Mouse (Mus musculus) liver, postnatal 0 days (tissue): Measurements from ENCODE around the gene Cd81. TPM values are rescaled to one million over a fixed set of nuclear protein-coding genes. Genes with fewer than 3 reads are reported as not detected.

Experiments
- ATAC-seq: fragments of 200-750 bp; cut with Nextera tagmentation; 2 replicates; pipeline ENCODE4 v1.8.0; 2017; ENCODE audit warnings: mild to moderate bottlenecking, moderate library complexity
- DNase-seq: peaks from one replicate; pipeline ENCODE4 v3.0.0-alpha.2; 2016
- H3K27ac ChIP-seq: fragments of 300-500 bp; sonication (generic); 2 replicates; pipeline ENCODE4 v1.5.1; 2014; ENCODE audit warnings: antibody characterized with exemption, moderate library complexity, mild to moderate bottlenecking, low read depth
- H3K27me3 ChIP-seq: fragments of 300-500 bp; sonication (generic); 2 replicates; pipeline ENCODE4 v1.6.1; 2014; ENCODE audit warnings: low read length, control low read depth, mixed read lengths; ENCODE audit not compliant: insufficient read depth
- H3K36me3 ChIP-seq: fragments of 300-500 bp; sonication (generic); replicated peaks from 2 replicates; pipeline ENCODE4 v1.6.1; 2014; ENCODE audit warnings: mild to moderate bottlenecking, control low read depth, low read length, moderate library complexity, mixed read lengths; ENCODE audit not compliant: insufficient read depth
- H3K4me1 ChIP-seq: fragments of 300-500 bp; sonication (generic); 2 replicates; pipeline ENCODE4 v1.6.1; 2014; ENCODE audit warnings: antibody characterized with exemption, mild to moderate bottlenecking, control low read depth; ENCODE audit not compliant: insufficient read depth
- H3K4me2 ChIP-seq: fragments of 300-500 bp; sonication (generic); 2 replicates; pipeline ENCODE4 v1.6.1; 2014; ENCODE audit warnings: low read depth, mild to moderate bottlenecking, low read length, moderate library complexity, mixed read lengths
- H3K4me3 ChIP-seq: fragments of 300-500 bp; sonication (generic); 2 replicates; pipeline ENCODE4 v1.5.1; 2014; ENCODE audit warnings: low read depth, low read length
- H3K9ac ChIP-seq: fragments of 300-500 bp; sonication (generic); replicated peaks from 2 replicates; pipeline ENCODE4 v1.6.1; 2014; ENCODE audit warnings: mild to moderate bottlenecking, moderate library complexity
- H3K9me3 ChIP-seq: fragments of 300-500 bp; sonication (generic); 2 replicates; pipeline ENCODE4 v1.6.1; 2016; ENCODE audit warnings: mild to moderate bottlenecking, control low read depth, low read length, mixed read lengths
- CTCF ChIP-seq: sonication (generic); IDR thresholded peaks from 2 replicates; pipeline ENCODE4 v1.5.1; 2016; ENCODE audit warnings: antibody characterized with exemption, low read depth
- EP300 ChIP-seq: IDR thresholded peaks from 2 replicates; pipeline ENCODE4 v1.6.1; 2016; ENCODE audit warnings: antibody characterized with exemption, low read depth, mild to moderate bottlenecking
- WGBS: fragments of 180-500 bp; shearing (Covaris S2); extraction: QIAGEN DNeasy Blood & Tissue Kit; methylation state at CpG from one replicate; pipeline ENCODE4 v1.1.7; 2014; ENCODE audit not compliant: insufficient replicate concordance; 5-methylcytosine and 5-hydroxymethylcytosine counted together
- polyA plus RNA-seq: library from polyadenylated mRNA; unstranded; fragments of >200 nt; fragmentation: Nextera tagmentation; extraction: Ambion mirVana; gene quantifications from 2 replicates; pipeline ENCODE4 v1.2.1, GENCODE M21; 2015

Gene Cd81
- polyA plus RNA-seq, 1 experiment from 2014 or later: 231 TPM

GRCm38 (mm10) chr7:143065692-143066091, 13.2 kb downstream of the Cd81 start:
- 78% methylated on average over 2 of the region's 2 CpGs for WGBS
- H3K9me3 ChIP-seq: no peaks in the 10 kb centered on the region

GRCm38 (mm10) chr7:143067469-143067868, 14.9 kb downstream of the Cd81 start:
- Histone ChIP-seq H3K27me3 (no peaks in the 10 kb centered on the region), H3K36me3 (peaks cover 53% of the 10 kb centered on the region), H3K27ac (no peak overlapping the region), H3K4me2 (no peak overlapping the region), H3K9me3 (no peaks in the 10 kb centered on the region), H3K4me3 (no peak overlapping the region), H3K4me1 (peaks cover 17% of the 10 kb centered on the region), H3K9ac (no peak overlapping the region)
- TF ChIP-seq CTCF (no peak), EP300 (no peak)
- DNase-seq: no peak
- WGBS: 76% methylated on average over 2 of the region's 2 CpGs
- no peak for ATAC-seq

More at GRCm38 (mm10) chr7:143065692-143066091, 13.2 kb downstream of the Cd81 start:
- TF ChIP-seq CTCF (no peak), EP300 (no peak)
- Histone ChIP-seq H3K27me3 (no peaks in the 10 kb centered on the region), H3K36me3 (peaks cover 64% of the 10 kb centered on the region), H3K4me3 (no peak overlapping the region), H3K4me2 (no peak overlapping the region), H3K4me1 (peaks cover 19% of the 10 kb centered on the region), H3K9ac (no peak overlapping the region), H3K27ac (0 out of 2 replicates have a peak overlapping the region, but pooled peaks have one; percentile 29)
- ATAC-seq: no peak
- no peak for DNase-seq

- no peak overlapping the region for H3K4me2 ChIP-seq
- H3K36me3 ChIP-seq: peaks cover 49% of the 10 kb centered on the region
- 84% methylated on average over 3 of the region's 3 CpGs for WGBS
- H3K4me3 ChIP-seq: no peak overlapping the region
- H3K27ac ChIP-seq: no peak overlapping the region; the same call in 1 of the 2 replicates
- ATAC-seq (no peak), DNase-seq (no peak)
- TF ChIP-seq EP300 (no peak), CTCF (no peak)
- H3K9me3 ChIP-seq: no peaks in the 10 kb centered on the region
- no peak overlapping the region for H3K9ac ChIP-seq
- no peaks in the 10 kb centered on the region for H3K27me3 ChIP-seq
- H3K4me1 ChIP-seq: peaks cover 17% of the 10 kb centered on the region
Measured at GRCm38 (mm10) chr7:143067897-143068296, 15.4 kb downstream of the Cd81 start.

- 0 out of 2 replicates have a peak overlapping the region, but pooled peaks have one; percentile 91 for H3K9ac ChIP-seq
- H3K4me3 ChIP-seq: peak overlapping the region; percentile 90
- peaks cover 17% of the 10 kb centered on the region for H3K4me1 ChIP-seq
- peak overlapping the region; percentile 86 for H3K27ac ChIP-seq
- H3K9me3 ChIP-seq: no peaks in the 10 kb centered on the region
- DNase-seq: no peak
- peaks cover 44% of the 10 kb centered on the region for H3K36me3 ChIP-seq
- TF ChIP-seq EP300 (no peak), CTCF (no peak)
- peak overlapping the region; percentile 94 for H3K4me2 ChIP-seq
- ATAC-seq: no peak
- H3K27me3 ChIP-seq: no peaks in the 10 kb centered on the region
- WGBS: 60% methylated on average over 13 of the region's 13 CpGs
Measured at GRCm38 (mm10) chr7:143068316-143068881, 15.9 kb downstream of the Cd81 start.

GRCm38 (mm10) chr7:143068882-143069591, 16.5 kb downstream of the Cd81 start, which contains the start of gene Tssc4:
TSS of gene Tssc4 (plus strand) at chr7:143069249.
- TF ChIP-seq EP300 (peak; percentile 83), CTCF (no peak)
- H3K27me3 ChIP-seq: no peaks in the 10 kb centered on the region
- H3K9ac ChIP-seq: peak within 1 kb of the TSS; percentile 91
- ATAC-seq (peak; percentile 94), DNase-seq (peak; percentile 96)
- peak within 1 kb of the TSS; percentile 90 for H3K4me3 ChIP-seq
- H3K4me2 ChIP-seq: peak within 1 kb of the TSS; percentile 94
- H3K4me1 ChIP-seq: peaks cover 17% of the 10 kb centered on the region
- WGBS: under 1% methylated on average over 51 of the region's 51 CpGs
- no peaks in the 10 kb centered on the region for H3K9me3 ChIP-seq
- H3K36me3 ChIP-seq: peaks cover 38% of the 10 kb centered on the region
- H3K27ac ChIP-seq: peak within 1 kb of the TSS; percentile 86

- Histone ChIP-seq H3K9me3 (no peaks in the 10 kb centered on the region), H3K4me2 (peak overlapping the region; percentile 94), H3K36me3 (peaks cover 29% of the 10 kb centered on the region), H3K4me1 (peaks cover 17% of the 10 kb centered on the region), H3K27ac (peak overlapping the region; percentile 86), H3K27me3 (no peaks in the 10 kb centered on the region), H3K9ac (peak overlapping the region; percentile 91), H3K4me3 (peak overlapping the region; percentile 90)
- no peak; the same call in 1 of the 2 replicates for ATAC-seq
- 12% methylated on average over 30 of the region's 30 CpGs for WGBS
- TF ChIP-seq EP300: no peak
- DNase-seq: no peak
Measured at GRCm38 (mm10) chr7:143069751-143070400, 17.3 kb downstream of the Cd81 start.
